Mouse (Mus musculus): ENCODE data around the gene Nploc4. TPM values are rescaled to one million over a fixed set of nuclear protein-coding genes. Genes with fewer than 3 reads are reported as not detected.
"Not testable (repeated sequence)": the region's sequence is repeated elsewhere in the genome, so short reads cannot be mapped to it uniquely, and the experiment has no call there.

The Nploc4 gene
- total RNA-seq, 2 experiments from 2014 or later: 63.8 to 66.2 TPM

DNA sequence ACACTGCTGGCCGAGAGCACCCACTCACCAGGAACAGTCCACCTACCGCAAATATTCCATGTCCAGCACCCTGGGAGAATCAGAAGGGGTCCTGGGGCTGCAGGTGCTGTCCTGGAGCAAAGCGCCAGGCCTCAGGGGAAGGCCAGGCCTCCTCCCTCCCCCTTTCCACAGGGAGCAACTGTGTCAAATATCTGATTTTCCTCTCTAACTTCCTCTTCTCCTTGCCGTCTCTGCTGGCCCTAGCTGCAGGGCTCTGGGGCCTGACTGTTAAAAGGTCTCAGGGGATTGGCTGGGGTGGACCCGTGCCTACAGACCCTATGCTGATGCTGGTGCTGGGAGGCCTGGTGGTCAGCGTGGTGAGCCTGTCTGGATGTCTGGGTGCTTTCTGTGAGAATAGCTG is 6.6 kb upstream of the Nploc4 start:
- intact Hi-C loops (cut with DNase I): no loop called here
- DNase-seq: no peak

DNA sequence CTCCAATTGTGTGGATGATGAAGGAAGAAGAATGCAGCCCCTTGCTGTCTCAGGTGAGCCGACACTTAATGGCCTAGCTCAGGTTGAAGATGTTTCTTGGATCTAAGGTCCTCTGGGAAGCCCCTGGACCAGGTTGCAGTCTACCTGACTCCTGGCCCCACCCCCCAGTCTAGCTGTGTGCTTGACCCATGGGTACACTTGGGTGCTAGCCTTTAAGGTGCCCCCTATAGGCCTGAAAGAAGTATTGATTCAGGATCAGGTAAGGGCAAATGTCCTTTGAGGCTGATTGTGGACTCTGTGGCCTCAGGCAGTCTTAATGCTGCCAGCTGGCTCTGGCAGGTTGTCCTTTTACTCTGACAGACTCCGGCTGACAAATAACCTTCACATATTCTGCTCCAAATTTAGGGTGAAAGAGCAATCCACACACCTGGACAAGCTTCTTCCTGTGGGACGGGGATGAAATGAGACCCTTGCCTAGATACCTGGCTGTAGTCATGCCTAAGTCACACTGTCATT is 5.3 kb upstream of the Nploc4 start:
- intact Hi-C loops (cut with DNase I): no loop called here
- DNase-seq: no peak

DNA sequence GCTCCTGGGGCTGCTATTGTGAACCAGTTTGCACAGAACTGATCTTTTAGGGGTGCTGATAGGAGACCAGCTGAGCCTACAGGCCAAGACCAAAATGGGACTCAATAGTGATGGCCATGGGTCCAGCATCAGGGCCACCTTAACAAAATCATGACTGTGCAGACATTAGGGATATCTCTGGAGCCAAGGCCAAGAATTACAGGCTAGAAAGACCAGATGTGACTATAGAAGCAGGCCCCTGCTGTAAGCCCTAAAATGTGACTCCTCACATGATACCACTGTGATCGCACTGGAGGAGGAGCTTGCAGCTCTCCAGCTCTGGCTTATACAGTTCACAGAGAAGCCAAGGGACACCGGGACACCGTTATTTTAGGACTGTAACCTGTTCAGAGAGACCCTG is 4.8 kb upstream of the Nploc4 start, which contains the start of gene Tspan10:
Gene Tspan10, plus strand, starts transcription at position 301 of the 400 bp plus-strand sequence.
- intact Hi-C loops (cut with DNase I): no loop called here
- no peak for DNase-seq

DNA sequence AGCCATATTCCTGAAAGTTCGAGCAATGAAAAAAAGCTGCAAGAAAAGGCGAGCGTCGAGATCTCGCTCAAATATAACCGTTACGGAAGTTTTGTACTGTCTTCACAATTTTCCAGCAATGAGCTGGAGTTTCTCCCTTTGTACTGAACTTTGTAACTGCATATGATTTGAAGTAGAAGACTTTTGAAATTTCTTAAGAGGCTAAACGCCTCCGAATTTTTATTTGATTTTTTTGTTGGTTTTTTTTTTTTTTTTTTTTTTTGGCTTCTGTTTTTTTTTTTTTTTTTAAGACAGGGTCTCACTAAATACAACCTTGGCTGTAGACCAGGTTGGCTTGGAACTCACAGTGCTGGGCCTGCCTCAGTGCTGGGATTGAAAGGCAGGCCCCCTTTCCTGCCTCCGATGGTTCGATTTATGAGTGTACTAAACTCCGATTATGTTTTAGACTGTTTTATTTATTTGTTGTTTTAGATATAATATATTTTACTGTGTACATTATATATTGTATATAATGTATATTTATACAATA is 413 bp upstream of the Nploc4 start:
- intact Hi-C loops (cut with DNase I): loop anchor here (5.0 kb wide), 1 partner anchor 36 kb away; no protein-coding TSS in a partner anchor
- no peak for DNase-seq

DNA sequence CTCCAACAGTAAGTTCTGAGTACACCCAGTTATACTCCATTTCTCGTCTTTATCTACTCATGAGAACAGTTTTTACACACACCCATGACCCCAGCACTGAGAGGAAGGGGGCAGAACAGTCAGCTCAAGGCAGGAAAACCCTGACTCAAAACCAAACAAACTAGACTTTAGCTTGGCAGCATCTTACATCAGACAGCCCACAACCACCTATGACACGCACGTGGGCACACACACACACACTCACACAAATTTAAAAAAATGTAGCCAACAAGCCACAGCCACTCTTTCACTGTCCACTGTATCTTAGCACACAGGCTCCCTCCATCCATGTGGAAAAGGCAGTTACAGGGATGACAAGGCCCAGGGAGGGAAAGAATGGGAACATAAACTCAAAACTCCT is 10.8 kb downstream of the Nploc4 start:
- no peak for DNase-seq
- intact Hi-C loops (cut with DNase I): no loop called here

DNA sequence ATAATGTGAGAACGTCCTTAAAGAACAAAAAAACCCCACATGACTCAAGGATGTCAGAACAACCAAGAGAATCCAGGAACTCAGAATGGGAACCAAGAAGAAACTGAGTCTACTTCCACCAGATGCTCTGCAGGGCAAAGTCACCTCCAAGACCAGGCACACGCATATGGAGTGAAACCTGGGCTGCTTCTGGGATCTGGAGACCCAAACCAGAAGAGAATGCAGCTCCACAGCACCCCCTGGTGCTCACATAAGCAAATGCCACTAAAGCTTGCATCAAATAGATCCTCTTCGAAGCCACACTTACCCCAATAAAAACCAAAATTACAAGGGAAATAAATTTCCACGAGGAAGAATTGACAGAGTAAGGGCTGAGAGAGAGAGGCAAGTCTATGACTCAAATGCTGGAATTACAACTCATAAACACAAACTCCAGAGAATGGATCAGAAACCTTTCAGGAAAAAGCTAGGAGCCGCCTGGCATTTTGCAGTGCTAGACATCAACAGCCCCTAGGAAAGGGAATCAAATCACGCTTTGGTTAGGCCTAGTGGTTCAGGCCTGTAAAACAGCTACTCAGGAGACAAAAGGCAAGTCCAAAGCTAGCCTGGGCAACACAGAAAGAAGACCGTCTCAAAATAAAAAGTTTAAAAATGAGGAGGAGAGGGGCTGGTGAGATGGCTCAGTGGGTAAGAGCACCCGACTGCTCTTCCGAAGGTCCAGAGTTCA is 13.8 kb downstream of the Nploc4 start:
- peak; percentile 72 for DNase-seq
- intact Hi-C loops (cut with DNase I): no loop called here

DNA sequence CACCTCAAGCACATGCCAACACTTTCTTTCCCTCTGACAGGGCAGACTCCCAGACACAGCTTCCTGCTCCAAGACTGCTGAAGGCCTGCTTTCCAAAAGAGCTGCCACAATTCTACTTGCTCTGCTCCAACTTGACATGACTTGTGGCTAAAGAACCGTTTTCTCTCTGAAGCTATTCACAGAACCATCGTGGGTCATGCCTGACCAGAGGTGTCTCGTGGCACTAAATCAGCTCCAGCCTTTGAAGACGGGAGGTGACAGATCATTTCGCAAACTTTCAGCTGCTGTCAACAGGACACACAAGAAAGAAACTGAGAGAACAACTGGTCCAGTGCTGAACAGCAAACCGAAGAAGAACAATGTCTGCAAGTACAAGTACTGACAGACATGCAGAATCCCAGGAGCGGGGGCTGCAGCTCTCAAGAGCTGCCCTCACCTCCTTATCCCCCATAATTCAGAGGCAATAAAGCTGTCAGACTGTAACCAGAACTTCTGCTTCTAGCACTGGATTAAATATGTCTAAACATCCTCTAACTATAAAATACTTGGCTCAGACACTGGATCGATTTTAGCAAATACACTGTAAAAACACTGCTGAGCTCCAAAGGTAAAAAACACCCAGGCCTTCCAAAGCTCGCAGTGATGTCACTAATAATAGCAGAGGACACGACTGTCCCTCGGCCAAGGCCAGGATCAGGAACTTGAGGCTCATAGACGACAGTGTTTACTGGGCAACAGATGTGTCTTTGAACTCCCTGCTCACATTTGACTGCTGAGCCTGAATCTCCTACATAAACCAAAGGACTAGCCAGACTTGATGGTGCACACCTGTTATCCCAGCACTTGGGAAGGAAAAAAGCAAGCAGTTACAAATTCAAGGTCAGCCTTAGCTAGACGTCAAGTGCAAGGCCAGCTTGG is 14.6 kb downstream of the Nploc4 start:
- no peak for DNase-seq
- intact Hi-C loops (cut with DNase I): no loop called here

DNA sequence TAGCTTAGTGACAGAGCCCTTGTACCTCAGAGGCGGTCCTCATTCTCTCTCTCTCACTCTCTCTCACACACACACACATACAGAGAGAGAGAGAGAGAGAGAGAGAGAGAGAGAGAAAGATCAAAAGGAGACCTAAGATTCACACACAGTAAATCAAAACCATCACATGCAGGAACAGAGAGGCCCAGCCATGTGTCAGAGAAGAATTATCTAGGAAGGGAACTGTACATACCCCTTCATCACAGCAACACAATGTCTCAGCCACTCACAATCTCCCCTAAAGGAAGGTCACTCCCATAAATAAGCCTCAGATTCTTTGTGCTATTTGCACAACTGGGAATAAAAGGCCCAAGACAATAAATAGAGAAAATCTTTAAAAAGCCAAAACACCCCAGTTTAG is 18.9 kb downstream of the Nploc4 start:
- intact Hi-C loops (cut with DNase I): no loop called here
- no peak for DNase-seq

DNA sequence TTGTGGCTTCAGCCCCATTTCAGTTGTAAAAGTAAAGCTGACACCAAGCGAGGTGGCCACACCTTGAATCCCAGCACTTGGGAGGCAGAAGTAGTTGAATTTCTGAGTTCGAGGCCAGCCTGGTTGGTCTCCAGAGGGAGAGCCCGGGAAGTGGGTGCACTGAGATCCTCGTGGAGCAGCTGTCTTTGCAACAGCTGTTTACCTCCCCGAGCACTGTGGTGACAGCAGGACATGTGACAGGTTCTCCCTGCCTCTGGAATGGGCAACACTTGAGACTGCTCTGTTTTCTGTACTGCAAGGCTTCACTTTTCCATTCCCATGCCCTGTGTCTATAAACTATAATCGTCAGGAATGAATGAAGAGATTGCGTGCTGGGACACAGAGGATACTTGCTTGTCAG is 19.7 kb downstream of the Nploc4 start:
- intact Hi-C loops (cut with DNase I): no loop called here
- DNase-seq: no peak

DNA sequence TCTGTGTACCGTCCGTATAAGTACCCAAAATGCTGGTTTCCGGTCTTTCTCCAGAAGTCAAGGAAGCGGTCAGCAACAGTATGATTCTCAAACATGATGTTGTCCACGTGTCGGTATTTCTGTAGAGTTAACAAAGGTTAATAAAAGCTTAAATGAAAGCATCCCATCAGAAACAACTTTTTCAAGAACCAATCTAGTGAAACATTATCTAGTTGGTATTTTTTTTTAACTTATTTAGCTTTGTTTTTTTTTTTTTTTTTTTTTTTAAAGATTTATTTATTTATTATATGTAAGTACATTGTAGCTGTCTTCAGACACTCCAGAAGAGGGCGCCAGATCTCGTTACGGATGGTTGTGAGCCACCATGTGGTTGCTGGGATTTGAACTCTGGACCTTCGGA is 23.9 kb downstream of the Nploc4 start:
- intact Hi-C loops (cut with DNase I); DNase-seq: not testable (repeated sequence)

DNA sequence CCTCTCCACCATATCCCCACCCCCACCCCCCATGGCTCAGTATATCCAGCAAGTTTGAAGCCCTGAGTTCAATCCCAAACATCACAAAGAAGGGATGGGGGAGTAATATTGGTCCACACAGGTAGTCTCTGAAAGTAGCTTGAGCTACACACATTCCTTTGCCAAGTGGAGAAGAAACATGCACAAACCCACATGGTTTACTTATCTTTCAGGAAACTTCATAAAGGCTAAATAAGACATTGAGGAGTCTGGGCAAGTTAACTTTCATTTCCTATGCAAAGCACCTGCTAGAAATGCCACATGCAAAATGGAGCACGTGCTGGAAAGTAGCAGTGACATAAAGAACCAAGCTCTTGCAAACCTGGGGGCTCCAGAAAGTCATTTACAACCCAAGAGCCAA is 31.1 kb downstream of the Nploc4 start:
- intact Hi-C loops (cut with DNase I): no loop called here
- DNase-seq: no peak

DNA sequence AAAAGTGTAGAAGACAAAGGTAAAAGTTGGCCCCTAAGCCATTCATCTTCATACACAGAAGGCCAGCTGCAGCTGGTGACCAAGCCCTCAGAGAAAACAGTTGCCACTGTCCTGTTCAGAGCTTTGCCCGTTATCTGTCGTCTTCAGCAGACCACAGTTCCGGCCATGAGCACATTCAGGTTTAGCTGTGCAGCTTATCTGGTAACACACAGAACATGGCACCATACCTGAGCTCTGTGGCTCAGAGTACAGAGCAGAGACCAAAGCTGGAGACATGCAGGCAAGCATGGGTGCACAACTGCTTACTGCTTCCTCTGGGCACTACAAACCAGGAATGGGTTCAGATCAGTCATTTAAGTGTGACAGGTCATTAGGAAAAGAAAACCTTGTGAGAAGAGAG is 31.6 kb downstream of the Nploc4 start:
- DNase-seq: no peak
- intact Hi-C loops (cut with DNase I): no loop called here

DNA sequence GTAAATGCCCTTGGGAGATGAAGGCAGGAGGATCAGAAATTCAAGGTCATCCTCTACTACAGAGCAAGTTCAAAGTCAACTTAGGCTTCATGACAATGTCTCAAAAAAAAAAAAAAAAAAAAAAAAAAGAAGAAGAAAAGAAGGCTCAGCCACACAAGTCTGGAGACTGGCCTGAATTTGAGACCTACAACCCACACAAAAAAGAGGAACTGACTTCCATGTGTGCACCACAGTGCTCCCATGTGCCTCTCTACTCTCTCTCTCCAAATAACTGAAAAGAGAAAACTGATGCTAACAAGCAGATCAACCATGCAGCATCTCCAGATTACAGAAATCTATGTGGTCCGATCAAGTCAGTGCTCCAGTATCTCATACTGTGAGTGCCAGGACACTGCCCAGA is 32.7 kb downstream of the Nploc4 start:
- no peak for DNase-seq
- intact Hi-C loops (cut with DNase I): loop anchor here (5.0 kb wide), 1 partner anchor 32 kb away; the partner anchor contains the start of gene Nploc4

DNA sequence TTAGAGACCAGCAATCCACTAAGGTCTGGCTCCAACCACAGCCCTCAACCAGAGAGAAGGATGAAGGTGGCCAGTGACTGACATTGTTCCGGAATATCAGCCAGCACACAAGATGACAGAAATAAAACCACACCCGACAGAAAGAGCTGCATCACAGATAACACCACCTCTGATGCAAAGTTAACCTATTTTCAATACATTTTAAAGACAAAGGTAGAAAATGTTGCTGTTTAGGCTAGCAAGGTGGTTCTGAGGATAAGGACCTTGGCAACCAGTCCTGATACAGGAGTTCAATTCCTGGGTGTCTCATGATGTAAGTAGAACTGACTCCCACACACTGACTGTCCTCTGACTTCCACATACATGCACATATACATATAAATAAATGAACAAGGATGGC is 38.2 kb downstream of the Nploc4 start:
- no peak for DNase-seq
- intact Hi-C loops (cut with DNase I): no loop called here

DNA sequence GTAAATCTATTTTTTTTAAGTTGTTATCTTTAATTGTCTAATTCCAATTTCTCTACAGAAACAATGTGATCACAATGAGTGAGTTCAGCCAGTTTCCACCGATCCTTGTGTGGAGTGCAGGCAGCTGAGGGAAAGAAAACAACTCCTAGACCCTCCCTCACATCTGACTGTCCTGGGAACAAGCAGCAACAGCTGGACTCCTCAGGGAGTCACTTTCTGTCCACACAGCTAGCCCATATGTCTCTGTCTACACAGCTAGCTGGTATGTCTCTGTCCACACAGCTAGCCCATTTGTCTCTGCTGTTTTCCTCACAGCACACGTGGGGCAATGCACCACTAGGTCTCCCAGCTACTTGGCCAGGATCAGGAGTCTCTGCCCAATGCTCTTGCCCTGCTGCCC is 39.9 kb downstream of the Nploc4 start:
- intact Hi-C loops (cut with DNase I): no loop called here
- no peak for DNase-seq

DNA sequence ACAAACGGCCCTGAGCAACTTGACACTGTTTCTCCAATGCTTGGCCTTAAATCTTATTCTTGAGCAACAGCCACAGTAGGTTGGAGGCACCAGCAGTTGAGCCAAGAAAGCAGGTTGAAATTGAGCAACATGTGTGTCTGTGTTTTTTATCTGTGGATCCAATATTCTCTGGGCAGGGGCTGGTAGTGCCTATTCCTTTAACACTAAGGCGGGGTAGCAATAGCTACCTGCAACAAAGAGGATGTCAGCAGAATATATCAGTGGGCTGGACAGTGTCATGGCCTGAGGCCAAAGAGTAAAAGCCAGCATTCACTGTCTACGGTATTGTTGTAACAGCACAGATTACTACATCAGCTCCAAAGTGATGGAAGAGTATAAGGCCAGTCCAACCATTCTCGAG is 41.8 kb downstream of the Nploc4 start:
- intact Hi-C loops (cut with DNase I): no loop called here

DNA sequence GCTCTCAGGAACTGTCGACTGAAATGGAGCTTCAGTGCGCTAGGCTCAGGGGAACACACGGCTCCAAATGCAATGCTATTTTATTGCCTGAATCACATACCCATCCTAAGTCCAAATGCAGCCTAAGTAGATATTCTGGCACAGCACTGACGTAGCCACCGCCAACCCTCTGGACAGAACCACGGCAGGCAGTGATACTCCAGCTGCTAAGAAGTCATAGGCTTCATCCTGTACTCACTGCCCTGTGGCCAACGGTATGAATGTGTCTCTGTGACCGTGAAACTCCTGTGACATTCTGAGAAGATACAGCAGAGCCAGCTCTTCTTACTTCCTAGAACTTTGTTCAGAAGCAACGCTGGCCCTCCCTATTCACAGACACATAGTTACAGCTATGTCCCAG is 48.9 kb downstream of the Nploc4 start:
- intact Hi-C loops (cut with DNase I): no loop called here
- DNase-seq: no peak

More for the DNA sequence above, 41.8 kb downstream of the Nploc4 start:
- no peak for DNase-seq

DNA sequence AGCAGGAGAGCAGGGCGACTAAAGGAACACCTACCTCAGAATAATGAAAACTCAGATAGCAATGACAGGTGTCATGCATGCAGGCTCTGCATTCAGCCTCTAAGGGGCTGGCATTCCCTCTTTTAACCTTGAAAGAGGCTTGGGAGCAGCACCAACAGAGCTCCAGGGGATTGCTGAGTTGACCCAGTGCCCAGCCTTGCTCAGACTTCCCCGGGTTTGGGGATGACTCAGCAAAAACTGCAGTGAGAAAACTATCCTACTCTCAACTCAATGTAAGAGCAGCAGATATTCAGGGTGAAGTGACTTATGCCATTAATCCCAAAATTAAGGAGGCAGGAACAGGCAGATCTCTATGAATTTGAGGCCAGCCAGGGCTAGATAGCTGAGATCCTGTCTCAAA is 50.4 kb downstream of the Nploc4 start:
- intact Hi-C loops (cut with DNase I): no loop called here
- no peak for DNase-seq

DNA sequence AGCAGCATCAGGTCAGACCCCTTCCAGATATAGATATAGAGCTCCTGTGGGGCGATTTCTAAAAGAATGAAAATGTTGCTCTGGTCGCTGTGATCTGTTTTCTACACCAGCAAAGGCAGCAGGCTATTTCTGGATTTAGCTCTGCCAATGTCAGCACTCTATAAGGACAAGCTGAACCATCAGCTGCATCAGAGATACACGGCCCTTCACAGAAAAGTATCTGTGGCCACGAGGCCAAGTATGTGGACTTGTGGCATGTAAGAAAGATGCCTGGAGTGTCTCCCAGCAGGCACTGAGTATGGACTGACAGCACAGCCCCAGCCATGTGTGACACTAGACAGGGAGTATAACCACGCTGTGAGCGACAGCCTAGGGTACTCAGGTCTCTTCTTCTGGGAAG is 50.9 kb downstream of the Nploc4 start:
- intact Hi-C loops (cut with DNase I): no loop called here
- no peak for DNase-seq

DNA sequence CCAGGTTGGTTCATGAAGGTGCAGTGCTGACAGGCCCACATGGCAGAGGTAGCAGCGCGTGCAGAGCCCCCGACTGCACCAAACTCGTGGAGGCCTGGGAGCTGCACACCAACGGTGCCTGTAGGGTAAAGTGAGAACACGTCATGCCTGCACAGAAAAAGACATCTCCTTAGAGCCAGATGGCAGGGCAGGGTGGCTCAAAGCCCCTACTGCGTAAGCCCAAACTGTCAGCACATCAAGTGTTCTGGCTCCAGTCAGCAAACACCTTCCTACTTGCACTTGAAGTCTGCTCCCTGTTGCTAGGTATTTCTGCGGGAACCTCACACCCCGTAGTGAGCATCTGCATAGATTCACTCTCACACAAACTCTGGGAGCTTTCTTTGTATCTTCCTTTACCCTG is 55.0 kb downstream of the Nploc4 start:
- DNase-seq: no peak
- intact Hi-C loops (cut with DNase I): no loop called here

DNA sequence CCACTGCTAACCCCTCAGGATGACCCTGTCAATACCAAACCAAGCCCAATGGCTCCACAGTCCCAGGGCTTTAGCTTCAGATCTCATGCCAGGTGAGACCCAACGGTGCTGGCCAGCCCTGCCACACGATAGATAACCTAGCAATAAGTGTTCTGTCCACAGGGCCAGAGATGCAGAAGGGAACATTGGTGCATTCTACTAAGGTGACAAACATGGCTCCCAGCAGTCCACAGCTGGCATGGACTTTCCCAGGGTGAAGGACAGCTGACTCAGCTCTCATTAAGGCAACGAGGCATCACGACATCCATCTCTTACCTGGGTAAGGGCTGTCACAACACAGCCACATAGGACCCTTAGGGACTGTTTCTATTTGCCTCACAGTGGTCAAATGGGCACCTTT is 56.4 kb downstream of the Nploc4 start:
- intact Hi-C loops (cut with DNase I): no loop called here
- no peak for DNase-seq
